Mouse (Mus musculus) erythroblast, adult 5-6 weeks (primary cell): ENCODE measurements at regions not wholly inside any gene's neighbourhood (a gene's known extent, or its start where the extent isn't known, plus 50 kb on each side); places are given as distances from the start of the nearest gene placed in this dataset.

Experiments used
- ATAC-seq: replicated peaks from 2 replicates; pipeline ENCODE4 v1.8.0; 2016; ENCODE audit warnings: moderate number of reproducible peaks, mild to moderate bottlenecking, moderate TSS enrichment, inconsistent platforms; ENCODE audit not compliant: poor library complexity, low FRiP score, severe bottlenecking

GRCm38 (mm10) chr14:61805433-61805832 is 198.2 kb downstream of the Kcnrg start:
- ATAC-seq = no peak

DNA sequence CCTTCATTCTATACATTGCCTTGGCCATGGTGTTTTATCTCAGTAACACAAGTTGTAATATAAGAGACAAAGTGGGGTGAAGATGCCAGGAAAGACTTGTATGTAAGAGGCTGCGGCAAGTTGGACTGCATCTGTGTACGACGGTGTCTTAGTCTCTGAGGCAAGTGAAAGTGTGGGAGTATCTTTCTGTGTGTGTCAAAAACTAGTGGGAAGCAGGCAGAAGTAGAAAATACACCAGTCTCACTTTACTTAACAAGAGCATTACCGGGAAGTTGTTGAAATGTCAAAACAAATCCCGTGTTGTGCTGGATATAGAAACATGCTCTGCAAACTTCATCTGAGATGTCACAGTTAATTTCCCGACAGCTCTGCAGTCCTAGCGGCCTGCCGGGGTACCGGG is 200.9 kb downstream of the Kcnrg start:
- no peak for ATAC-seq

GRCm38 (mm10) chr14:61809716-61810437 is 202.6 kb downstream of the Kcnrg start:
- ATAC-seq = no peak

- no peak for ATAC-seq
These were observed 203.6 kb downstream of the Kcnrg start for GRCm38 (mm10) chr14:61810836-61811235.

GRCm38 (mm10) chr14:61817711-61818110 is 210.5 kb downstream of the Kcnrg start:
- ATAC-seq = no peak

DNA sequence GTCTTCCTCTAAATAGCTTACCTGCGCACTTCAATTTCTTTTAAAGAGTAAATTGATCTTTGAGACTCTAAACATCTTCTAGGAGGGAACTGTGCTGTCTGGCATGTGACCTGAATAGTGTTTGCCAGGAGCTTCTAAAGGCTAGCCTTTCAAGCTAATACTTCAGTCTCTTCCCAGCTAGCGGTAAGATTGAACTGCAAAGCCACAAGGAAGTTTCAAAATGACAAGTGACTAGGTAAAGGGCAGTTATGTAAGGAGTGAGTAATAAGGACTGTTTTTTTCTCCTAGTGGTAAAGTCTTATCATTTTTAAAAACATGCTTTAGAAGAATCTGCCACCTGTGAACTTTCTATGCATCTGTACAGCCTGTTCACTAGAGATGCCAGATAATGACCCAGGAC is 211.1 kb downstream of the Kcnrg start:
- no peak for ATAC-seq

DNA sequence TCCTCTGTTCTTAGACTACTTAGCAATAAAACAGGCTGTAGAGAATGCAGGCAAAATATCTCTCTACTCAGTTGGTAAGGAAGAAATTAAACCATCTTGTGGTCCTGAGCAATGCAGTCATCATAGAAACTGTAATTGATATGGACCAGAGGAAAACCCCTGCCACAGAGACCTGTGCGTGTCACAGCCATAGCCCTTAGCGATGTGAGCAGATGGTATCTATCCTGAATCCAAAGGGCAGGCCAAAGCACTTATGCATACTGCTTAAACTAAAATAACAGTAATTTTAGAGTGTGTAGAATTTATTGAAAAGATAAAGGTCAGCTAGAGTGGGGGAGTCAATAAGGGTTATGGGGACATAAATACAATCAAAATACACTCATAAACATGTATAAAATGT is 212.0 kb downstream of the Kcnrg start:
- ATAC-seq = no peak

DNA sequence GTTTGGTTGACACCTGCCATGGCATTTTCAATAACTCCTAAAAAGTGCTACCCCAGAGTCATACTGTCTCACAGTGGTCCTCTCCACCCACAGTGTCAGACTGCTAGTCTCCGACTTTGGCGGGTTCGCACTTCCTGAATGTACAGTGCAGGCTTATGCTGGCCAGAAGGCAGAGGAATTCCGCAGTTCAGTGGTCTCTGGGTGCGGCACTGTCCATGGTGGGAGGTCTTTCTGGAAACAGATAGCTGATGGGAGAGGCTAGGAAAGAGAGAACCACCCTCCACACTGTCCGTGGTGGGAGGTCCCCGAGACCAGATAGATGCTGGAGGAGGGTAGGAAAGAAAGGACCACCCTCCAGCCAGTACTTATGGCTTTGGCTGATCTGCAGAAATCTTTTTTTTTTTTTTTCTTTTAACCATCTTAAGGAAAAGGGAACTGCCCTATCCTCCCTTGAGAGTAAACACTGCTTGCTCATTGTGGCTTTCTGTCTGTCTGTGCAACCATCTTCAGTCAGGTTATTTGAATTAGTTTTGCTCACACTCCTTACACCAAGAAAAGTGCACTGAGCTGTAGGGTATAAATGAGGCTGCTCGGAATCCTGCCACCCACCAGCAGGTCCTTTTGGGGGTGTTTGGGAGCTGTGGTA is 227.2 kb downstream of the Kcnrg start:
- ATAC-seq = no peak

DNA sequence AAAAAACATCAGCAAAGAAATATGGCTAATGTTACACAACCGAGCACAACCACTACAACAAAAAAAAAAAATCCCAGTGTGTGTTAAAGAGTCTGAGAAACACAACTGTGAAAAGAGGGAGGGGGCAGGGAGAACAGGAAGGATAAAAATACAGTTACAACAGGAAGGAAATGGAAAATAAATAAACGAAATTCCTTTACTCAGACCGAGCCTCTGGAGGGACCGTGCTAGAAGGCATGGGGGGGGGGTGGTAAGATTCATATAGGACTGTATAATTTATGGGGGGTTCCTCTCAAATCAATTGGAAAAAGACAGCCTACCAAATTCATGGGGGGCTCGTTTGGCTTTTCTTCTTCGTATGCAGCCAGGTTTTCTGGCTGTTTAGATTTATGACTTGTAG is 228.5 kb downstream of the Kcnrg start:
- ATAC-seq = no peak

- no peak for ATAC-seq
These were observed 229.0 kb downstream of the Kcnrg start for GRCm38 (mm10) chr14:61836231-61836630.

GRCm38 (mm10) chr14:61836965-61837364 is 229.7 kb downstream of the Kcnrg start:
- no peak for ATAC-seq

- ATAC-seq = no peak
These were observed 230.6 kb downstream of the Kcnrg start for GRCm38 (mm10) chr14:61837851-61838250.

DNA sequence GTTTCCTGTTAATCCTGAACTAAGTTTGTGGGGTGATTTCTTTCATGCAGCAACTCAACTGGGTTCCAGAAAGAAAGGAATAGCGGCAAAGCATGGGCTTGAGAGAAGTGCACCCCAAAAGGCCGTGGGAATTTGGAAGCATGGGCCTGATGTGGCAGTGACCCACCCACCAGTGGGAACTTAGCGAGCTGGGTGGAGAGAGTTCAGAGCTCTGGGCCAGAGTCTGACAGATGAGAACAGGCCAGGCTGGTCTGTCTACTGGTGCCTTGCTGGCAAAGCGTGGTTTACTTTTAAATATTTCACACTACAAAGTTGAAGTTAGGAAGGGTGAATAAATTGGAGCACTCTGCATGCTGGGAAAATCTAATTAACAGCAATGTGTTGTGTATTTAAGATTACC is 235.2 kb downstream of the Kcnrg start:
- no peak for ATAC-seq

- no peak for ATAC-seq
These were observed 239.2 kb downstream of the Kcnrg start for GRCm38 (mm10) chr14:61846441-61846840.

DNA sequence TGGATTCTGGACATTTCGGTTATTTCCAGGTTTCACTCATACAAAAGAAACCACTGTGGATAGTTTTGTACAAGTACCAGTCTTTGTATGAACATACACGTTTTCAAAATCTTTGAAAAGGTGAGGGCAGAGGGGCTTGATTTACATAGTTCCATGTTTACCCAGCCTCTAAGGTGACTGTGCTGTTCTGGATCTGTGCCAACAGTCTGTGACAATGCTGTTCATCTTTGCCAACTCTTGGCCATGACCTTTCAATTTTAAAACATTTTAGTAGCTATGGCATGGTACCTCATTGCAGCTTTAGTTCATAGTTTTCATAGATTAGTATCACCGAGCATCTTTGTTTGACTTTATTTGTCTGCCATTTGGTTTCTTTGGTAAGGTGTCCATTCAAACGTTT is 243.0 kb downstream of the Kcnrg start:
- no peak for ATAC-seq

DNA sequence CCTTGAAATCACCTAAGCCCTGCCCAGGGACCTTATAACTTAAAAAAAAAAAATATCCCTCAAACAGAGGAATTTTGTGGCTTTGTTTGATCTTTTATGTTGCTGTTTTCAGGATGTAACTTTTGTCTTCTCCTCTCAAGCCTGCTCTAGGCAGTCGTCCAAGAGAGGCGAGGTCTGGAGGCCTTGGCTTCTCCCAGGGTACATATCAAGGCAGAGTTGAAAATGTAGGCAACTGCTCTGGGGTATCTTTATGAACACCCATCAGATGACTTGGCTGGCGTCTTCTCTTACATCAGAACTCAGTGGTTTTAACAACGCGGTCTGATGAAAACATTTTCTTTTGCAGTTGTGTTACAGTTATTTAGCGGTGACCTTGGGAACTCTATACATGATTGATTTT is 250.4 kb downstream of the Kcnrg start:
- ATAC-seq = no peak

DNA sequence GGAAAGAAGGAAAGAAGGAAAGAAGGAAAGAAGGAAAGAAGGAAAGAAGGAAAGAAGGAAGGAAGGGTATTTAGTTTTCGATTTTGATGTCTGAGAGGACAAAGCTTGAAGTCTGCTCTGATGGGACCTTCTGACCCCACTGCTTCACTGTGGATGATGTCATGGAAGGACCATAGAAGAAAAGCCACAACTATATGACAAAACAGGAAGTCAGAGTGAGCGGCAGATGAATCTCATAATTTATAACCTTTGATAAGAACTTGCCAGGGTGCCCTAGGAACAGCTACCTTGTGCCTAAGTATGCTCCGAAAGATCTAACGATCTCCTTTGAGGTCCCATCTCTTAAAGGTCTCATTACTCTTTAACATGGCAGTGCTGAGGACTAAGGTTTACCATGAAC is 253.4 kb downstream of the Kcnrg start:
- no peak for ATAC-seq

DNA sequence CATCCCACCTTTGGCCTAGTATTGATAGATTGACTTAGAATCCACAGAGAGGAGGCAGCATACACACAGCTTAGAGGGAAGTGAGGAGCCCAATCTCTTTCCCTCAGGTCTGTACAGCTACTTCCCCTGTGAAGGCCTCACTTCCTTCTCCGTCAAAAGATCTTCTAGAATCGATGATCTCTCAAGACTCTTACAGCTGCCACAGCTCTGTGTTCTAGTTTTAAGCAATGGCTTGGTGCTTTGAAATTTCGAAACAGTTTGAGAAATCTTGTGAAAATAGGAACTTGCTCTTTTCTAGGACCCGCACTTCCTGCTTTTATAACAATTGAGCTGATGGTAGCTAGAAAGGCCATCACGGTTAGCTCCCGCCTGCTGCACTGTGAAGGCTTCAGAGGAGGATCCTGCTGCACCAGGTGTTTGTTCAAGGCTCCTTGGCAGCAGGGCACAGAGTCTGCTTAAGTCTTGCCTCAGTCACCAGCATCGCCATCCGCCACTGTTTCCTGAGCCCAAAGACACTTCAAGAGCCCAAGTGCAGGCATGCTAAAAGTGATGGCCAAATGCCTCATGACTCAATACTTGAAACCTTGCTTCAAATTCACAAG is 254.2 kb downstream of the Kcnrg start:
- no peak for ATAC-seq

- ATAC-seq = no peak
These were observed 255.7 kb downstream of the Kcnrg start for GRCm38 (mm10) chr14:61862931-61863330.

GRCm38 (mm10) chr14:61863475-61863874 is 256.2 kb downstream of the Kcnrg start:
- no peak for ATAC-seq

- ATAC-seq = no peak
These were observed 259.4 kb downstream of the Kcnrg start for GRCm38 (mm10) chr14:61866532-61867268.
